Mouse (Mus musculus) erythroblast, embryonic 14.5 days (primary cell): ENCODE measurements around the gene Rassf6.

Source experiments
- GATA1 ChIP-seq: IDR thresholded peaks from 2 replicates; pipeline ENCODE4 v1.6.1; 2012; ENCODE audit warnings: low read length, inconsistent platforms, mixed read lengths
- TAL1 ChIP-seq: IDR thresholded peaks from 3 replicates; pipeline ENCODE4 v1.6.1; 2012; ENCODE audit warnings: low read length, inconsistent platforms, mixed read lengths

- no peak for TF ChIP-seq GATA1
- TF ChIP-seq TAL1, result no peak
These were observed 76.3 kb downstream of the Rassf6 start for GRCm38 (mm10) chr5:90564161-90564560.
